Mouse (Mus musculus): ENCODE results near the gene Sdk2.

DNA sequence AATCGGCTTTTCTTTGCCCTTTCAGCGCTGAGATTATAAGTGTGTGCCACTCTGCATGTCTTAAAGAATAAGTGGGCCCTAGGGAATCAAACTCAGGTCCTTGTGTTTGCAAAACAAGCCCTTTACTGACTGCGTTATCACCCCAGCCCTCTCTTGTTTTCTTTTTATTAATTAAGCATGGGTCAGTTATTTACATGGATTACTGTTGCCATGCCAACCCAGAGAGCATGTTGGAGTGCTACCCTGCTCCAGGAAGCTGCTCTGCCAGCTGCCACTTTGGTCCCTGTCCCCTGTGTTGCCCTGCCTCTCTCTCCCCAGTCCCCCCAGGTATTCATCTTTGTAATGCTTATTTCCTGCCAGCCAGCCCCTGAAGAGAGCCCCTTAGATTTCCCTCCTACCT, 44.0 kb upstream of the Sdk2 start:
- TF ChIP-seq MAFK (IDR thresholded peaks at IDR 0.05; ENCODE audit: borderline replicate concordance, low read depth, low read length) (no peak), MAZ (IDR thresholded peaks at IDR 0.05; ENCODE audit: low read depth, low read length) (no peak), BHLHE40 (IDR thresholded peaks at IDR 0.05; ENCODE audit: borderline replicate concordance, low read depth, low read length) (no peak), NELFE (IDR thresholded peaks at IDR 0.05; ENCODE audit: low read depth, low read length) (no peak)
